Mouse (Mus musculus) heart, postnatal 0 days (tissue): ENCODE results near the gene Ripor3.

Source experiments
- CTCF ChIP-seq: IDR thresholded peaks from 2 replicates; pipeline ENCODE4 v1.5.1; 2016; ENCODE audit warnings: antibody characterized with exemption, control low read depth, low read depth
- EP300 ChIP-seq: IDR thresholded peaks from 2 replicates; pipeline ENCODE4 v1.6.1; 2016; ENCODE audit warnings: antibody characterized with exemption, low read depth

DNA sequence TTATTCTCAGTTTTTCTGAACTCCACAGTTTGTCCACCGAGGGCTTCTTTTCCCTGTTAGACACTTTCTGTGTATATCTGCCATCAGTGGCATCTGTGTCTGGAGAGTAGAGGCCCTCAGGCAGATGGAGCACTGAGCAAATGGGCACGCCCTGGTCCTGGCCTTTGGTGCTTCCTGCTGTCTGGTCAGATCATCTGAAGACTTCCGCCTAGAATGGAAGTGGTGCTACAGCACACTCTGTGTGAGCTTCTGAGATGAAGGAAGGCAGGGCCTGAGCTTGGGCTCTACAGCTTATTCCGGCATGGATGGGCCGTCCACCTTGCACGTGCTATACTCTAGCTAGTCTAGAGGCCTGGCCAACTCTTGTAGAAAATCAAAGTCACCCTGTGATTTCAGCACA, 48.1 kb downstream of the Ripor3 start:
- TF ChIP-seq CTCF (no peak), EP300 (no peak)
